Mouse (Mus musculus) forebrain, embryonic 16.5 days (tissue): ENCODE data around the gene Cux1. TPM values are rescaled to one million over a fixed set of nuclear protein-coding genes. Genes with fewer than 3 reads are reported as not detected.

Source experiments
- ATAC-seq: fragments of 200-750 bp; cut with Nextera tagmentation; 2 replicates; pipeline ENCODE4 v1.8.0; 2017; ENCODE audit warnings: mild to moderate bottlenecking, moderate library complexity
- H3K27ac ChIP-seq: fragments of 300-500 bp; sonication (generic); 2 replicates; pipeline ENCODE4 v1.5.1; 2014; ENCODE audit warnings: low read length, control low read depth
- H3K27me3 ChIP-seq: fragments of 300-500 bp; sonication (generic); replicated peaks from 2 replicates; pipeline ENCODE4 v1.6.1; 2014; ENCODE audit warnings: low read length; ENCODE audit not compliant: control insufficient read depth, insufficient read depth
- H3K36me3 ChIP-seq: fragments of 300-500 bp; sonication (generic); 2 replicates; pipeline ENCODE4 v1.6.1; 2014; ENCODE audit not compliant: control insufficient read depth, insufficient read depth
- H3K4me1 ChIP-seq: fragments of 300-500 bp; sonication (generic); replicated peaks from 2 replicates; pipeline ENCODE4 v1.6.1; 2014; ENCODE audit warnings: low read length; ENCODE audit not compliant: control insufficient read depth, insufficient read depth
- H3K4me2 ChIP-seq: fragments of 300-500 bp; sonication (generic); 2 replicates; pipeline ENCODE4 v1.6.1; 2014; ENCODE audit warnings: mild to moderate bottlenecking, low read length, control low read depth
- H3K4me3 ChIP-seq: fragments of 300-500 bp; sonication (generic); replicated peaks from 2 replicates; pipeline ENCODE4 v1.5.1; 2014; ENCODE audit warnings: mild to moderate bottlenecking, low read length, control low read depth
- H3K9ac ChIP-seq: fragments of 300-500 bp; sonication (generic); replicated peaks from 2 replicates; pipeline ENCODE4 v1.6.1; 2014; ENCODE audit warnings: low read depth, low read length, control low read depth
- H3K9me3 ChIP-seq: fragments of 300-500 bp; sonication (generic); 2 replicates; pipeline ENCODE4 v1.6.1; 2016; ENCODE audit warnings: low read length; ENCODE audit not compliant: control insufficient read depth
- WGBS: fragments of 180-500 bp; shearing (Covaris S2); extraction: QIAGEN DNeasy Blood & Tissue Kit; methylation state at CpG from one replicate; pipeline ENCODE4 v1.1.7; 2014; 5-methylcytosine and 5-hydroxymethylcytosine counted together
- polyA plus RNA-seq: library from polyadenylated mRNA; unstranded; fragments of >200 nt; fragmentation: Nextera tagmentation; extraction: Ambion mirVana; gene quantifications from 2 replicates; pipeline ENCODE4 v1.2.1, GENCODE M21; 2015

Gene Cux1
- polyA plus RNA-seq, 1 experiment from 2014 or later: 138 TPM

DNA sequence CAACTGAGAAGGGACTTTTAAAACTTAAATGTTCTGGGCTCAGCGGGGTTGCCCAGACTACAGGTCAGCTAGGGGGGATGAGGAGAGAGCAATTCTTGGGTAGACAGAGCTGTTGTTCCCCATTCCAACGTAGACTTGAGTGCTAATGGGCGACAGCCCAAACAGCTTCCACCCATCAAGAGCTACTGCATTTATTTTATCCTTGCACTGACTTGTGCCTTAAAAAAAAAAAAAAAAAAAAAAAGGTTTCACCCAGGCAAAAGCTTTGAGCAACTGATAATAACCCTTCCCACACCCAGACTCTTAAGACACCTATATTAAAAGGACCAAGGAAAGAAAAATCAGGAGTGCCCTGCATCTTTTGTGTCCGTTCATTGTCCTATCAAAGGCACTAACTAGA is 4.2 kb downstream of the Cux1 start:
- Histone ChIP-seq H3K4me3 (no peak overlapping the region), H3K27me3 (no peaks in the 10 kb centered on the region), H3K4me1 (peaks cover 29% of the 10 kb centered on the region), H3K4me2 (peak overlapping the region; percentile 28), H3K9ac (no peak overlapping the region), H3K36me3 (no peaks in the 10 kb centered on the region), H3K9me3 (no peaks in the 10 kb centered on the region), H3K27ac (no peak overlapping the region)
- ATAC-seq: no peak
- WGBS: 50% methylated on average over 4 of the region's 4 CpGs

DNA sequence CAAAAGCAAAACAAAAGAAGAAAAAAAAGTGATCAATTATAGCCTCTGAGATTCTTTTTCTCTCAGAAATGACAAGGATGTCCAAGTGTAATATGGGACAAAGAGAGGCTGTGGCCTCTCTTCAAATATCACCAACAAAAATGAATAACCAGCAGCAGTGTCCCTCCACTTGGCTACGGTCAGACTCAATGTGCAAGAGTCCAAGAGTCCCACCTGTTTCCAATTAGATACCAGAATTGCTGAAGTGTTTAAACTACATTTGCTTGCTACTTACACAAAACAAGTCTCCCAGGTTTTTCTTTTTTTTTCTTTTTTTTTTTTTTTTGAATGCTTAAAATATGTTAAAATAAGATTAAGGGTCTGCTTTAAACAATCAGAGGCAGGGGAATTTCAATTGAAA is 5.1 kb downstream of the Cux1 start:
- Histone ChIP-seq H3K27ac (no peak overlapping the region), H3K9me3 (no peaks in the 10 kb centered on the region), H3K4me2 (no peak overlapping the region), H3K36me3 (no peaks in the 10 kb centered on the region), H3K4me1 (peaks cover 27% of the 10 kb centered on the region), H3K27me3 (no peaks in the 10 kb centered on the region), H3K4me3 (no peak overlapping the region), H3K9ac (no peak overlapping the region)
- no peak for ATAC-seq
- 60% methylated on average over 1 of the region's 1 CpGs for WGBS

DNA sequence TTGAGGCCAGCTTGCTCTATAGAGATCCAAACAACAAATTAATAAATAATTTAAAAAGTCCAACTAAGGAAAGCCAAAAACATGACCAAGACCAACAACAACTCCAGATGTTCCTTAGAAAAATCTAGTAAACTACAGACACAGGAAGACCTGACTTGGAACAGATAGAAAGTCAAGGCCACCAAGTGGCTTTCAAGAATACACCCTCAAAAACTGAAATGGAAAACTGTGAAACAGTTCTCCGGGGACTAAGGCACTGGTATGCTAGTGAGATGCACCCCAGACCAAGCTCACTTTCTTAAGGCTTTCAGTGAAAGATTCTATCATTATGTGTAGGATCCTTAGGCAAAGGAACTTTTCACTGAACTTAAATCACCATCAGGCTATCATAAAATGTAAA is 5.6 kb downstream of the Cux1 start:
- H3K27me3 ChIP-seq: no peaks in the 10 kb centered on the region
- H3K9me3 ChIP-seq: no peaks in the 10 kb centered on the region
- H3K4me2 ChIP-seq: no peak overlapping the region
- WGBS: 97% methylated on average over 1 of the region's 1 CpGs
- H3K36me3 ChIP-seq: no peaks in the 10 kb centered on the region
- H3K4me3 ChIP-seq: no peak overlapping the region
- H3K4me1 ChIP-seq: peaks cover 30% of the 10 kb centered on the region
- ATAC-seq: no peak
- H3K9ac ChIP-seq: no peak overlapping the region
- no peak overlapping the region for H3K27ac ChIP-seq

DNA sequence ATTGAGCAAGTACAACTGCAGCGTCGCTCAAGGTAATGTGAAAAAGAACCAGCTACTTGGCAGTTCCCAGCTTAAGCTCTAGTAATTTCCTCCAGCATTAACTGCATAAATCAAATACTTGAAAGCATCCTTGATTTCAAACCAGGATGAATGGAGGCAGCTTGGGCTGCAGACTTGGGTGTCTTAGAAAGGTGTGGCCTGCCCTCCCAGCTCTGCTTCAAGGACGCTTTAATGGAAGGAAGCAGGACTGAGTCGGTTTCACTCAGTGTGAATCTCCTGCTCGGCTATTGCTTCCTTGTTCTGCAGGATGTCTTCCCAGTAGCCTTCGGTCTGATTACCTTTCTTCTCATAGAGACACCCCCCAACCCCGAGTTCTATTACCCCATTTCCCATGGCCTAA is 6.6 kb downstream of the Cux1 start:
- H3K27me3 ChIP-seq: no peaks in the 10 kb centered on the region
- ATAC-seq: no peak
- no peak overlapping the region for H3K9ac ChIP-seq
- H3K4me1 ChIP-seq: peaks cover 40% of the 10 kb centered on the region
- WGBS: 65% methylated on average over 7 of the region's 7 CpGs
- H3K36me3 ChIP-seq: no peaks in the 10 kb centered on the region
- no peaks in the 10 kb centered on the region for H3K9me3 ChIP-seq
- H3K4me2 ChIP-seq: no peak overlapping the region
- no peak overlapping the region for H3K27ac ChIP-seq
- no peak overlapping the region for H3K4me3 ChIP-seq

DNA sequence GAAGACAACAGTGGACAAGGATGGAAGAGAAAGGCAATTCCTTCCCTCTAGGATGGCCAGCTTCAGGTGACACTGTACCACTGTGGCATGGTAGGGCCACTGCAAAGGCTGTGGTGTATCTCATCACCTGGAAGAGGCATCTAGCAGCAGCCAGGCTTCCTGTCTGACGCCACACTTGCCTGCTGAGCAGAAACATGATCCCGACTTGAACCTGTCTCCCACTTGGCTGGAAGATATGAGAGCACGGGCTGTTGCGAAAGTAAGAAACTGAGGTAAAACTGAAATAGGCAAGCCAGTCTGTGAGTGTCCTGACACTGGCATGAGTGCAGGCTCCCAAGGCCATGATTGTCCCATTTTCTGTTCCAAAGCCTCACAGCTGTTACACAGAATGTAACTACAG is 9.8 kb downstream of the Cux1 start:
- no peaks in the 10 kb centered on the region for H3K36me3 ChIP-seq
- H3K27ac ChIP-seq: no peak overlapping the region
- no peaks in the 10 kb centered on the region for H3K27me3 ChIP-seq
- no peak overlapping the region for H3K9ac ChIP-seq
- H3K4me3 ChIP-seq: no peak overlapping the region
- peaks cover 27% of the 10 kb centered on the region for H3K4me1 ChIP-seq
- WGBS: 89% methylated on average over 4 of the region's 4 CpGs
- H3K9me3 ChIP-seq: no peaks in the 10 kb centered on the region
- H3K4me2 ChIP-seq: no peak overlapping the region
- no peak for ATAC-seq

DNA sequence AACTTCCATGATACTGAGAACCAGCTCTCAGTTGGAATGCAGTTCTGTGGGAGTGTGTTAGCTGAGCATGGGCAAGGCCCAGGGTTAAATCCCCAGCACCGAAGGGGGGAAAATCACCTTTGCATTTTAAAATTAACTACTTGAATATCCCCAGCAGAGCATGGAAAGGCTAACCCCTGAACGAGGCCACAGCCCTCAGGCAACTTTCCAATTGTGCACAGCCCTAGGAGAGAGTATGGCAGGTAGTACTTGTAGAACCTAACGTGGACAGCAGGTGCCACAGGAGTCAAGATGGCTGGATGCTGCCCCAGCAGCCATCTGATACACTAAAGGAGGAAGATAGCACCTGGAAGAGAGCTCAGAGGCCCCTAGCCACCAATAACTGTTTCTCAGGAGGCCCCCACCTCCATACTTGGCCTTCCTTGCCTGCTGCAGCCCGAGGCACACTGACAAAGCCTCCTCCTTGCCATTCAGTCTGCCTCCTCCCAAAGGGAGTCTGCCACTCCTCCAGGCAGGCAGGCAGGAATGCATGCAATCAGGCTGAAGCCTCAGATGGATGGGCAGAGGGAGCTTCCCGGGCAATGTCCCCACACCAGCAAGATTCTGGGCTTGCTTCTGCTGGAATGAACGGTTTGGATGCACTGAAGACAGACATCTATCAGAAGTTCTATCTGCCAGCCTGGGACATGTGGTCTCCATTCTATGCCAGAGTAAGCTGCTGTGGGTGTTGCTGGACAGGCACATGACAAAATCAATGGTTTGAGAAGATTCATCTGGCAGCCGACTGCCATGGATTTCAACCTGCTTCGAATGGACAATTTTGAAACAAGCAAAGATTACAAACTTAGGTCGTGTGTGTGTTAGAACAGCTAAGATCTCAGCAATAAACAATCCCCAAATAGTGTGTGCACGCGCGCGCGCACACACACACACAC is 10.7 kb downstream of the Cux1 start:
- H3K4me2 ChIP-seq: no peak overlapping the region
- H3K4me1 ChIP-seq: peaks cover 34% of the 10 kb centered on the region
- no peak overlapping the region for H3K9ac ChIP-seq
- H3K4me3 ChIP-seq: no peak overlapping the region
- no peak overlapping the region for H3K27ac ChIP-seq
- no peaks in the 10 kb centered on the region for H3K9me3 ChIP-seq
- no peaks in the 10 kb centered on the region for H3K27me3 ChIP-seq
- ATAC-seq: no peak
- no peaks in the 10 kb centered on the region for H3K36me3 ChIP-seq
- WGBS: 80% methylated on average over 14 of the region's 14 CpGs

DNA sequence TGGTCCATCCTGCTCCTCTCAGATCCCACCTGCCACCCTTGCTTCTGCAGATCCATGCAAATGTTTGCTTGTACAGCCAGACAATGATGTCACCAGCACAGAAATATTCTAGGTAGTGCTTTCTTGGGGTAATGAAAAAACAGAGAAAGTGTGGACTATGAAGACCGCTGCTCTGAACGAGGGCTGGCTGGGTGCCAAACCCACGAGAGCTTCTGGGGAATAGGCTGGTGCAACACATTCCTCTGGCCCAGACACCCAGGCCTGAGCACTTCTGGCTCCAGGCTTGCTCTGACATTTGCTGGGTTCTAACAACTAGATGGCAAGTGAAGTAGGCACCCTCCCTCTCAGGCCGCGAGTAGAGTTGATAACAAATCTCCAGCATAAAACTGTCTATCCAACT is 11.6 kb downstream of the Cux1 start:
- Histone ChIP-seq H3K4me2 (no peak overlapping the region), H3K9me3 (no peaks in the 10 kb centered on the region), H3K4me1 (peaks cover 40% of the 10 kb centered on the region), H3K4me3 (no peak overlapping the region), H3K27ac (no peak overlapping the region), H3K9ac (no peak overlapping the region), H3K36me3 (no peaks in the 10 kb centered on the region), H3K27me3 (no peaks in the 10 kb centered on the region)
- ATAC-seq: peak; percentile 40; the same call in 1 of the 2 replicates
- 26% methylated on average over 5 of the region's 5 CpGs for WGBS

DNA sequence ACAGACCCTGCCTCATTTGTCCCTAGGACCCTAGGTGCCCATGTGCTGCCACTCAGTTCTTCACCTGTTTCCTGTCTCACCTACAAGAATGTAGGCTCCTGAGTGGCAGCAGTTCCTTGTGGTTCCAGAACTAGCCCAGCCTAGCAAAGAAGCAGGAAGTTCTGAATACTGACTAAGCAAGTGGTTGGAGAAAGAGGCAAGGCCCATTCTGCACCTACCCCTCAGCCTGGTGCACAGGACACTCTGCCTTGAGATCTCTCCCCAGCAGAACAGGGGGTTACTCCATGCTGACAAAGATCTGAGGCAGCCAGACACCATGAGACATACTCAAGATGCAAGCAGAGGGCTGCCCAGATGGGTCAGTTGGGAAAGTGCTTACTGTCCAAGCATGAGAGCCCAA is 14.5 kb downstream of the Cux1 start:
- H3K9me3 ChIP-seq: no peaks in the 10 kb centered on the region
- H3K36me3 ChIP-seq: no peaks in the 10 kb centered on the region
- H3K27ac ChIP-seq: no peak overlapping the region
- H3K4me1 ChIP-seq: peaks cover 52% of the 10 kb centered on the region
- no peak overlapping the region for H3K9ac ChIP-seq
- H3K4me2 ChIP-seq: no peak overlapping the region
- no peak for ATAC-seq
- H3K4me3 ChIP-seq: no peak overlapping the region
- no peaks in the 10 kb centered on the region for H3K27me3 ChIP-seq

DNA sequence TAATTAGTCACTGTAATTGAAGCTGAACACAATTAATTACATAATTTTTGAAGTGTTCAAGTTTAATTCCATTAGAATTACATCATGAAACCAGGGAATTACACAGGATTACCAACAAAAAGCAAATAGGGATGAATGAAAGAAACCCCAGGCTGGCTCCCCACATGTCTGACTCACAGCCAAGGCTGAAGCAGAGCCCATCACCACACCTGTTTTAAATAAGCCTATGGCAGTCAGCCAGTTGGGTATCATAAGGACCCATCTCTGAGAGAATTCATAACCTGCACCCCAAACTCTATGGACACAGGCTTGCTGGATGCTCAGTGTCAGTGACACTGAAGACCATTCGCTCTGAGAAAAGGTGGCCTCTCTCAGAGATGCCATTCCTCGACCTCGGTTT is 15.2 kb downstream of the Cux1 start:
- Histone ChIP-seq H3K4me3 (no peak overlapping the region), H3K9me3 (no peaks in the 10 kb centered on the region), H3K27me3 (no peaks in the 10 kb centered on the region), H3K27ac (no peak overlapping the region), H3K36me3 (no peaks in the 10 kb centered on the region), H3K9ac (no peak overlapping the region), H3K4me2 (no peak overlapping the region), H3K4me1 (peaks cover 49% of the 10 kb centered on the region)
- ATAC-seq: no peak
- 91% methylated on average over 3 of the region's 3 CpGs for WGBS
